Mouse (Mus musculus) layer of hippocampus, adult 9-11 months (tissue): ENCODE measurements around the gene Grk3.

ENCODE experiments used
- DNase-seq: peaks from one replicate; pipeline ENCODE4 v3.0.0; 2022

The Grk3 gene

DNA sequence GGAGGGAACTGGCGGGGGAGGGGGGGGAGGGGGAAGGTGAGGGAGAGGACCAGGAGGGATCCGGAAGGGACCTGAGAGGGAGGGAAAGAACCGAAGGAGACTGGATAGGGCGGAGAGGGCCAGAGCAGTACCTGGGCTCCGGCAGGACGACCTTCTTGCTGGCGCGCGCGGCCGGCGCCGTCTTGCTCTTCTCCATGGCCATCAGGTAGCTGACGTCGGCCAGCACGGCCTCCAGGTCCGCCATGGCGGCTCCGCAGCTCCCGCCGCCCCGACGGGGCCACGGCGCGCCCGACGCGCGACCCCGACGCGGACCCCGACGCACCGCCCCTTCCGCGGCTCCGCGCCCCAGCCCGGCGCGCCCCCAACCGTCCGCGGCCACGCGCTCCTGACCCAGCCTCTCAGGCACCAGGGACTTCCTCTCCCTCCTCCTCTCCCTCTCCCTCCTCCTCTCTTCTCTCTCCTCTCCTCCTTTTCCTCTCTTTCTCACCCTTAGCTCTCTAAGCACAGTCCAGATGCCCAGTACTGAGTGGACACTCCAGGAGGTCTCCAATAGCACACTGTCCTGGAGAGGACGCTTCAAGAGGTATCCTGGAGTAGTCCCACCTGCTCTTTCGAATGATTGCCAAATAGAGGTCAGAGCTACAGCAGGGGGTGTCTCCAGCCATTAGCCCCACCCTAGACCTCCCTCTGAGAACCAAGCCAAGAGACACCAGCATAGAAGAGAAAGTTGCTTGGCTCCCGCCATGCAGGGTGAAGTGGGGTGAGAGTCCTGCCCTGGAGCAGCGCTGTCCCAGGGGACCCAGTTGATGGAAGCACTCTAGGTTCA is at the start of gene Grk3:
Gene Grk3, minus strand, starts transcription at position 556 of the 826 bp plus-strand sequence.
- DNase-seq, result peak; percentile 50

DNA sequence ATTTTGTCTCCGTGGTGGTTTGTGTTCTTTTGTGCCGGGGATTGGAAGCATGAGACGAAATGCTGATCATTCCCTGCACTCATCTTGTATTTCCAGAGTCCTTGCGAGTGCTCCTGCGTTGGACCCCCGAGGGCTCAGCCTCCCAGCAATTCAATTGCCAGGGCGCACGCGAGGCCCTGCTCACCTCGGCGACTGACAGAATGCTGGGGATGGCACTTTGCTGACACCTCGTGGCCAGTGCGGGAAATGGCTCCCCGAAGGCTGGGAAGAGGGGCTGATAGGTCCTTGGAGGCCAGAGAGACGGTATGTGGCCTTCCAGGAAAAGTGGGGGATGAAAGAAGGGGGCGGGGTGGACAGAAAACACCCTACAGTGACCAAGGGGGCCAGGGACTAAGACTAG is 38.7 kb upstream of the Grk3 start:
- DNase-seq, result peak; percentile 71

DNA sequence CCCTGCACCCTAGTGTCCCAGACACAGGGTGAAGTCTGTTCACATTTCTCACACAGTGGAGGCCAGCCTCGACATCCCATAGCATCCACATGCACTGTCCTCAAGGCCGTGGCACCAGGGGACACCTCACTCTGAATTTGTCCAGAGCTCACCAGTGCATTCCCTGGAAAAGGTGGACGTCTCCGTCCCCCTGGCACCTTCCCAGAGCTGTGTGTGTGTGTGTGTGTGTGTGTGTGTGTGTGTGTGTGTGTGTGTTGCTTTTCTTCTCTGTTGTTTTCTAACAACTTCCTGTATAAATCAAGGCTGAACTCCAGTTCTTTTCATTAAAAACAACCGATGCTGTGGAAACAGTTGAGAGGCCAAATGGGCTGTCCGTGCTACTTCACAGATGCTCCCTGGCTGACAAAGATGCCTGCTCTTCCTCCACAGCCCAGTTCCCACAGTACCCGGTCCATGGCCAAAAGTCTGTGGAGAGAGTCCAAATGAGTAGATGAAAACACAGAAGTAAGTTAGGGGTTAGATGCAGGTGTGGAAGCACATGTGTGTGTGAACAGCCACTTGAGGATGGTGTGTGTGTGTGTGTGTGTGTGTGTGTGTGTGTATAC is 35.1 kb upstream of the Grk3 start:
- no peak for DNase-seq

DNA sequence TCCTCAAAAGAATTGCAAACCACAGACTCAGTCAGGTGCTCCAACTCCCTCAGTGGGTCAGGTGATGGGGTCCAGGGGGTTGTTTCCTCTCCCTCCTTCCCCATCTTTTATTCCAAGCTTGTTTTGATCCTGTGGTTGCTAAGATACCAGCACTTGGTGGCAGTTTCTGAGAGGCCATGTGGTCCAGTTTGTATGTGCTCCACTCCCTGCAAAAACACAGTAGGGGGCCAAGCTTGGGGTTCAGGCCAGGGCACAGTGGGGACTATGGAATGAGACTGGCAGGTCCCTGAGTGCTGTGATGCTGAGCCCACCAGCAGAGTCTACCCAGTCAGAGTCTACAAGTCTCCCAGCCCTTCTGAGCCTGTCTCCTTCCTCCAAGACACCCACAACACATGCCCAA is 34.3 kb upstream of the Grk3 start:
- no peak for DNase-seq

DNA sequence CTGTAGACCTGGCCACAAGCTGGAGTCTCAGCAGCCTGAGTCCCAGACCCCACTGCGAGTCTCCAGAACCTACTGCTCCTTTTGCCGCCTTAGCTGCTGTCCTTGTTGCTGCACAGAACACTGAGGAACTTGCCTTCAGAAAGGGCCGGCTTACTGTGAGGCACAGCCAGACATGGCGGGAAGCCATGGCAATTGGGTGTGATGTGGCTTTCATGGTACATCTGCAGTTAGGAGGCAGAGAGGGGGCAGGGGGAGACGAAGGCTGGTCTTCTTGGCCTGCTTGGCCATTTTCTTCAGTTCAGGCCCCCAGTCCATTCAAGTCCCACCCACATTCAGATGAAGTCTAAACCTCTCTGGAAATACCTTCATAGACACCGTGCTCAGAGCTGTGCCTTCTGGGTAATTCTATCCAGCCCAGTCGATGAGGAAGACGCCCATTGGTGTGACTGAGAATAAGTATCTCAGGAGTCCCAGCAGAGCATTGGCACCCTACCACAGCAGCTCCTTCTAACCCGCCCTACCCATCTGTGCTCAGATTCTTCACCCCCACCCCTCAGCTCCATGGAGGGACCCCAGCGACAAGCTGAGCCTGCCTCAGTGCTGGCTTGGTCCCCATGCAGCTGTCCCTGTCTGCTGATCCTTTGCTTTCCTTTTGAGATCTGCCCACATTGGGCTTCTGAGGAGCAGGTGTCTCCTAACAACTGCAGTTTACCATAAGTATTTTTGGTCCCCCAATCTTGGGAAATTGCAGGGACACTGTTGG is 30.1 kb upstream of the Grk3 start:
- peak; percentile 60 for DNase-seq

DNA sequence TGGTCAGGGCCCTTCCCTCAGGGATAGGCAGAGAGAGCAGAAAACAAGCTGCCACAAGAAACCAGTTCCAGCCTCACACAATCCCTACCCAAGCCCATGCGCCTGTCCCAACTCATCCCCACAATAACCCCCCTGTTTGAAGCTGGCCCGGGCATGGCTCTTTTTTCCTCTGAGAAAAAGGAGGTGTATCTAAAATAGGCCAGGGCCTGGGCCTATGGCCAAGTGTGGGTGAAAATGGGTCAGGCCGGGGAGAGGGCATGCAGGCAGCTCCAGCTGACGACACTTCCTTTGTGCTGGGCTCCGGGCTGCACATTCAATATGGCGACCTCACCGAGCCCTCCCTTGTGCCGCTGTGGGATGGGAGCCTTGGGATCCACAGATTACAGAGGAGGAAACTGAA is 27.9 kb upstream of the Grk3 start:
- DNase-seq, result peak; percentile 52

DNA sequence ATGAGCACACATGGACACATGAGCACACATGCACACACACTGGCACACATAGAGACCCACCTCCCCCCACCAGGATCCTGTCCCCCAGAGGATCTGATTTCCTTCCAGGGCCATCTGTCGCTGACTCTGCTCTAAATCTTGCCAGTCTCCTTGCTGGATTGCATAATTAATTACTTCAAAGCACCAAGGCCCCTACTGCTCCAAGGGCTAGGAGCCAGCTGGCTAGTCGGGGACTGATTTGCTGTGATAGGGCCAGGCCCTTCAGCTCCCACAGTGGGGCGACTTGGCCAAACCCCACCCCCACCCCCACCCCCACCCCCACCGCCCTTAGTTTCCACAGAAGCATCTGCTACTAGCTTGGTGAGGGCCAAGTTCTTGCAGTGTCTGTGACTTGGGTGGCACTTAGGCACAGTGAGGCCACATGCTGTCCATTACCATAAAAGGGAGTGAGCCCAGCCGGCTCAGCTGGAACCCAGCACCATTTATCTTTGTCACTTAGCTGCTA is 26.0 kb upstream of the Grk3 start:
- DNase-seq, result peak; percentile 86

DNA sequence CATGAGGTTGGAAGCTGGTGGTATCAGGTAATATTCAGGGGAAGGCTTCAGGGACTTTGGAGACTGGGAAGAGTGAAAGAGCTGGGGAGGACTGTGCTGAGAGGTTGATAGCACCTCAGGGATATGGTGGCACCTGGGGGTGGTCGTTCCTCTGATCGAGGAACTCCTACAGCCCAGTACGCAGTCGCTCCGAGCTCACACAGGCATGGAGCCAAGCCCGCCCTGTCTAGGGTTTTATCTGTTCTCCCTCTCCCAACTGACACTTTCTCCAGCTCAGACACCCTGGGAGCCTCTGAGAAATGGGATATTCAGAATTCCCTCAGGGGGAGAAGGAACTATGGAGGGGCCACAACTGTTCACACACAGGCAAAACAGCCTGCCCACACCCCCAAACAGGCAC is 25.2 kb upstream of the Grk3 start:
- no peak for DNase-seq

DNA sequence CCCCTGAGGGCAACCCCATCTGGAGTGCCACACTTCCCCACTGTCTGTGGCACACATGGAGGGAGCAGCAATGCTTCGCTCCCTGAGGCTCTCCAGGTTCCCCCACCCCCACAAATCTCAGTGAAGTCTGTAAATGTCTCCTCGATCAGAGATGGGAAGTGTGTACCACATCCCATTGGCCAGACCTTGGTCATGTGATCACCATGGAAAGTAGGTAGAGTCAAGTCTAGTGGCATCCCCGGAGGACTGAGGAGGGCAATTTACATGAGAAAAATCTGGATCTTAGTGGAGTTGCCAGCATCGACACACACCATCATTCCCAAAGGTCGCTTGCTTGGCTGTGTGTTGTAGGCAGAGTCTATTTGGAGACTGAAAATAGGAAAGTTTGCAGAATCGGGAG is 23.0 kb upstream of the Grk3 start:
- DNase-seq, result no peak

DNA sequence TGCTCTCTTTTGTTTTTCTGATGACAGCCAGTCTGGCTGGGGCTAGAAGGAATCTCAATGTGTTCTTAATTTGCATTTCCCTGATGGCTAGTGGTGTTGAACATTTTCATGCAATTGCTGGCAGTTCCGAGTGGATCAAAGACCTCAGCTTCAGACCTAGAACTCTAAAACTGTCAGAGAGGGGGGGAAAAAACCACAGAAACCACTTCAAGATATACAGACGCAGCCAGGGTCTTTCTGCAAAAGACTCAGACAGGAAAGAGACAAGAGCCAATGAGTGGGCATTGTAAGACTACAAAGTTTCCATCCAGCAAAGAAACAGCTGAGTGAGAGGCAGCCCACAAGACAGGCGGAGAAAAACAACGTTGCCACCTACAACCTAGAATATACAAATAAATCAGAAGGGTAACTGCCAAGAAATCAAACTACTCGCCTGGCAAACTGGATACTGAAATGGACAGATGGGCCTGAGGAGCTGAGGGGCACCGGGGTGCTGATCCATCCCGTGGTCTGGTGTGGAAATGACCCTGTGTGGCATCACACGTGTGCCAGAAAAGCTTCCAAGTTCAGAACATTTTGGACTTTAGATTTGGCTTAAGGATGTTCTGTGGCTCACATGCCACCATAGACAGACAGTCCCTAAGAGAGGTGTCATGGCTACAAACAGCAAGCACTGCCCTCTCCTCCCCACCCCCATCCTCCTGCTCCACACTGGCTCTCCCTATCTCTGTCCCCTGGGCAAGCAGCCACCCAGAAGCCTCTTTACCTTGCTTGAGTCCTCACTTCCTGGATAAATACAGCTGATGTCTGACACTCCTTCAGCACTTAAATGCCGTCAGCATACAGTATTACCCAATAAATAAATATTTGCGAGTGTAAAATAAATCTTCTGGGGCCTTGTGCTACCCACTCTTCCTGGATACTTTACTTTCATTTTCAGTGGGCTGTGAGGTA is 19.8 kb upstream of the Grk3 start:
- no peak for DNase-seq

DNA sequence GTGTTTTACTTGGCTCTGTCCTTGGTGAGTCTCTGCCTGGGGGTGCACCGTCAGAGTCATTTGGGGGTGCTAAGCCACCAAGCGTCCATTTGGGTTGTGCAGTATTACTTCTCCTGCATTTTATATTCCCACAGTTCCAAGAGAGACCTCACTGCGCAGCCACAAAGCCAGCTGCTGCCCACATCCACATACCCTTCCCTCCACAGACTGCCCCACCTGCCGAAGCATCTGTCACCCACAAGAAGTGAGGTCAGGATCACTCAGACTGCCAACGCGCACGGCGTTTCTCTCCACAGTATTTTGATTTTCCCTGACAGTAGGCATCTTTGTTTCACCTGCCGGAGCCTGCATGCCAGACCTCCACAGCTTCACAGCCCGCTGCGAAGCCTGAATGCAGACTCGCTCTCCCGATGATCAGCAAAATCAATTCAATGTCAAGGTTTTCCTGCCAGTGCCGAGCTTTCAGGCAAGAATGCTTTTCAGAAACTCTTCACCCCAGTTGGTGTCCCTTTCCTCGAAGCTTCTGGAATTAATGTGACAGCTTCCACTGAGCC is 15.7 kb upstream of the Grk3 start:
- DNase-seq, result no peak

DNA sequence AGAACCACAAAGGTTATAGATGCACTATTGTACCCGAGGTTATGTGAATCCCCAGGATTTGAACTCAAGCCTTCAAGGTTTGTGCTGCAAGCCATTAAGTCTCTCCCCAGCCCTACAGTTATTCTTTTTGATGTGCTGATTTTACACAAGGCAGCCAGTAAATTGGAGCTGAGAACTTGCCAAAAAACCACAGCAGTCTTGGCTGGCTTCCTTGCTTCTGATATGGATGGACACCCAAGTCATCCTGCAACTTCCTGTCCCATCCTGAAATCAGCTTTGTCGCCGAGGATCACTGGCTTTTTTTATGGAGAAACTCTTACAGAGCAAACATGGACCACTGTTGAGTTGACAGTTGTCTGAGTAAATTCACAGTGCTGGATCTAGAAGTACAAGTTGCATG is 14.5 kb upstream of the Grk3 start:
- no peak for DNase-seq

DNA sequence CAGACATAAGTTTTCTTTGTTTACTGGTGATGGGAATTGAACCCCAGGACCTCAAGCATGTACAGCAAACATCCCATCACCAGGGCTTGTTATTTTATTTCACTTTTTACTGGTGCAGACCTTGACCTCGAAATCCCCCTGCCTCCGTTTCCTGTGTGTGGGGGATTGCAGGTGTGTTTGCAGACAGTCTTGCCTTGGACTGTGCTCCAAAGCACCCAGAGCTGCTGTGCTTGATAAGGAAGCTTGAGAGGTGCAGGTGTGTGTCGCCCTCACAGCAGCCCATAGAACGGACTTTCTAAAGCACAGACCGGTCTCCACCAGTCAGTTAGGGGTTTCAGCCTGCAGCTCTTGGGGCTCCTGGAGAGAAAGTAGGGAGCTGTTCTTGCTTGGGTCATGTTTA is 11.1 kb upstream of the Grk3 start:
- no peak for DNase-seq

DNA sequence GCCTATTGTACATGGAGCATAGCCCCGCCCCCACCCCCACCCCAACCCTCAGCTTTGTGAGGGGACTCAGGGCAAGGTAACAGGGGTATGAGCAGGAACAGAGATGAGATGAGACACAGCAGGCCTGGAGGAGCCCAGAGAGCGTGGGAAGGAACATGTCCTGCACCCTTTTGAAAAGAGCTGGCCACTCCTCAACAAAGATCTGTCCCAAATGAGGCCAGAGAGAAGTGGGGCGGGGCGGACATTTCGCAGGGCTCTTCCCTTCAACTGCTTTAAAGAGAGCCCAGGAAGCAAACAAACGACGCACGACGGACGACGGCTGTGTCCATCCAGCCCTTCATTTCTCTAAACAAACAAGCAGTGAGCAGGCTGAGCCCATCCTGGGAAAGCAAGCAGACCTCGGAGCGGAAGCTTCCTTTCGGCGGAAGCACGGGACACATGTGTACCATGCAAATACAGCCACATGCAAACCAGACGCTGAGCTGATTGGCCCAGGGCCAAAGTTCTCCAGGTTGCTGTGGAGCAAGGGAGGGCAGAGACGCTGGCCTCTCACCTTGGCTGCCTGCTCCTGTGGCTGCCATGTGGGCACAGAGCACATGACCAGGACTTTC is 8.7 kb upstream of the Grk3 start:
- DNase-seq, result no peak

DNA sequence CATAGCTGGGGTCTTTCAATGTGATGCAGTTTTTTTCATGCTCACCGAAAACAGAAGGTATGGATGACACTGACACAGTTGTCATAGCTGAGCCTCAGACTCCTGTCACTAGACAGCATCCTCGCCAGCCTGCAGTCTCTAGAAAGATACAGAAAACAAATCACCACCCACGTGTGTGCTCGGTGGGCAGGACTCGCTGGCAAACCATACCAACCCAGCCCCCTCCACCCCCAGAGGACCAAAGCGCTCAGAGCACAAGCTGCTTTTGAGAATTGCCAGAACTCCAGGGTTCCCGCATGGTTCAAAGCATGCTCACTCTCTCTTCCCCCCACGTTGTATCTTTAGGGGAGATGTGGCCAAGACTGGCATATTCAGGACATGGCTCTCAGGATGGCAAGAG is 2.6 kb upstream of the Grk3 start:
- peak; percentile 90 for DNase-seq

DNA sequence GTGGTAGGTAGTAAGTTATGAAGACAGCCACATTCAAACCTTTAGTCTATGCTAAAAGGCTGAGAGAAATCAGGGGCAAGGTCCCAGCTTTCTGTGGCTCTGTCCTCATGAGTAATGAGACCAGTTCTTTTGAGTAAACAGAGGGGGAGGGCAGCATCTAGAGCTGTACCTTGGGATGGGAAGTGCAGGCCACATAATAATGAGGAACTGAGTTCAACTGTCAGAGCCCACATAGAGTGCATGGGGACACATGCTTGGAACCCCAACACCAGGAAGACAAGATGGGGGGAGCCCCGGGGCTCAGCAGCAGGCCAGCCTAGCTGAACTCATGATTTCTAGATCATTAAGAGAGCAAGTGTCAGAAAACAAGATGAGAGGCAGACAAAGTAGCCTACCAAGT is 1.4 kb upstream of the Grk3 start:
- DNase-seq, result no peak

DNA sequence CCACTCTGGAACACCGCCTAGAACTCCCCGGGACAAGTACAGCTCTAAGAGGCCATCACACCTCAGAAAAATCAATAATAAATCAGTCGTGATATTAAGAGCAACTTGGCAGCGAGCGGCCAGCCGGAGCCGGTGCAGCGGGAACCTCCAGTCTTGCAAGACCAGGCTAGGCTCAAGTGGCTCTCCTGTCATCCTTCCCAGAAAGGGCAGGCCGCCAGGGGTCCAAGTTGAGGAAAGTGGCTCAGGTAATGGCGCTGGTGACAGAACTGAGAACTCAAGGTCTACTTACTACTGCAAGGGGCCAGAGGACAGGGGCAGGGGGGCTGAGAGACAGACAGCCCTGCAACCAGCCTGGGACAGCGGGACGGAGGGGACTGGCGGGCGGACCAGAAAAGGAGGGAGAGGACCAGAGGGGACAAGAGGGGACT is 769 bp downstream of the Grk3 start:
- DNase-seq, result no peak

DNA sequence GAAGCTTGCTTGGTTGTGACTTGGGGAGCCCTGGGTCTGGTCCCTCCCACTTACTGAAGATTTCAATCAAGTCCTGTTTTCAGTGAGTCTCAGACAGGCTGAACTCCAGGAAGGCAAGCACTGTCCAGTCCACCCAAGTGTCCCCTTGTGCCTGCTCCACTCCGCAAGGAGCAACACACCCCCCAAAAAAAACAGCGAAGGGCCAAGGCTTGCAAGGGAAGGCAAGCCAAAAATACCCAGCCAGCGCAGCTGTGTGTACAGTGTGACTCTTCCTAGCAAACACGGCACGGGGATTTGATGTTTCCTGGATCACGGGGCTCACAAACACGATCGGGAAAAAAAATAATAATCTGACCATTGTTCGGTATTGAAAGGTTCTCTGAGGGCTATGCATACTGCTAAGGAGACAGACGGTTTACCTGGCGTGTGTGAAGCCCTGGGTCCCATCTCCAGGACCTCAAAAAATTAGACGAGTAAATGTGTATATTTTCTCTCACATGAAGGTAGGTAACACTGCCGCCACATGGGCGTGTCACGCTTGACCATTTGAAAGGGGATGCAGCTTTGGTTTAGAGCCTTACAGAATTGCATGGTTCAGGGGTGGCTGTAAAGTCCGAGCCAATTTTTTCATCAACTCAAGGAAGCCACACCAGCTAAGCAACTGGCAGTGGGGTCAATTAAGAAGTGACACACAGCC is 1.3 kb downstream of the Grk3 start:
- no peak for DNase-seq

DNA sequence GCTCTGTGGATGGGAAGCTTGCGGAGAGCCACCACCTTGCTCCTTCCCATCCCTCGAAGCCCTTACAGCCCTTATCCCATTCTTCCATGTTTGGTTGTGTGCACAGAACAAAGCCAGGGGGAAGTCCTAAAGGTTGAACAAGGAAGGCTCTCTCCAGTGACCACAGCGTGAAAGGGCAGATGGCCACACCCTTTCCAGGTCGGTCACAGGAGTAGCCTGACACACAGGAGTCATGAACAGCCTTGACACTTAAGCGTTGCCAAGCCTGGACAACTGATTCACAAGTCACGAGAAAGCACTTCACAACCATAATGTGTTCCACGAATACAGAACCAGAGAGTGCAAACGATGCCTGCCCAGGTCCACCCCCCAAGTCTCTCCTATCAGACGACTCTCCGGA is 3.7 kb downstream of the Grk3 start:
- no peak for DNase-seq

DNA sequence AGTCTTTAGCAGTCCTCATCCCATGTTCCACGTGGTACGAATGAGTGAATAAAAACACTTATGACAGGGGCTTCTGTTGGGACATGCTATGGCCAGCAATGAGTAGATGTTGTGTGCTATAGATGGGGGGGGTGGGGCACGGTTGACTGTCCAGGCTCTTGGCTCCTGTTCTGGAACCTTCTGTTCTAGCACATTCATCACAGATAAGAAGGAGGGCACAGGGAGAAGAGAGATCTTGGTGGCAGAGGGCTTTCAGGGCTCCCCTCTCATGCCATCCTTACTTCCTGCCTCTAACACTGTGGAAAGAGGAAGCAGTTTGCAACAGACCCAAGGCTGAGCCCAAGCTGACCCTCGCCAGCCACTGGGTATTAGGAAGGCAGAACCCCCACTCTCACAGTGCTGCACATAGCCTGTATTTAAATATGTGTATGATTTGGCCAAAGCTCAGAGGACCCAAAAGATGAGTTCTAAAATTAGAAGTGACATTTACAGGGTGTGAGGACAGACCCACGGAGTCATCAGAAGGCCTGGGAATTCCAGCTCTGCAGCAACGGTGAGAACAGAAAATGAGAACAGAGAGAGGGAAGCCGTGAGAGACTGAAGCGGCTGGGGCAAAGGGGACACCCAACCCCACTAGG is 6.3 kb downstream of the Grk3 start:
- no peak for DNase-seq

DNA sequence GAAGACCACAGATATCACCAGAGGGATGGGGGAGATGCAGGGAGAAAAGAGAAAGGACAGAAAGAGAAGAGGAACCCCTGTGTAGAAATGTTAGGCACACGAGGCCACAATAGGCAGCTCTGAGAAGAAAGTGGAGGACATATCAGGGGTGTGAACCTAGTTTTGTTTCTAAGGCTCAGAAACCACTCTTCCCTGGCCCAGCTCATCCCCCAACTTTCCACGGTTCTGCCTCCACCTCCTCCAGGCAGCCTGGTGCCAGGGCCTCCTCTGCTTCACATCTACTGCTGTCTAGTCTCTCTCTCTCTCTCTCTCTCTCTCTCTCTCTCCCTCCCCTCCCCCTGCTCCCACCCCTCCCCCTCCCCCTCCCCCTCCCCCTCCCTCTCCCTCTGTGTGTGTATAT is 7.1 kb downstream of the Grk3 start:
- no peak for DNase-seq
